Mouse (Mus musculus) left cerebral cortex, postnatal 25 days (tissue): ENCODE results near the gene Irf2bpl. TPM values are rescaled to one million over a fixed set of nuclear protein-coding genes. Genes with fewer than 3 reads are reported as not detected.

ENCODE experiments used
- DNase-seq, 2 experiments: peaks; one replicate each; pipeline ENCODE4 v3.0.0; 2022; ENCODE audit warnings: low spot score in 2 of 2, mixed read lengths in 1 of 2
- intact Hi-C: fragments of 180-260 bp; cut with DNase I; formaldehyde crosslinking; loops from one replicate; pipeline ENCODE4 v1.15.1; 2025
- total RNA-seq, 2 experiments: library from RNA; stranded (reverse); gene quantifications; 2 replicates each; pipeline ENCODE4 v1.2.3; 2021

The Irf2bpl gene
- total RNA-seq, 2 experiments from 2014 or later = 61.9 to 78.7 TPM

GRCm38 (mm10) chr12:86889103-86889644 lies 4.6 kb upstream of the Irf2bpl start:
- intact Hi-C loops = no loop called here
- no peak for DNase-seq

DNA sequence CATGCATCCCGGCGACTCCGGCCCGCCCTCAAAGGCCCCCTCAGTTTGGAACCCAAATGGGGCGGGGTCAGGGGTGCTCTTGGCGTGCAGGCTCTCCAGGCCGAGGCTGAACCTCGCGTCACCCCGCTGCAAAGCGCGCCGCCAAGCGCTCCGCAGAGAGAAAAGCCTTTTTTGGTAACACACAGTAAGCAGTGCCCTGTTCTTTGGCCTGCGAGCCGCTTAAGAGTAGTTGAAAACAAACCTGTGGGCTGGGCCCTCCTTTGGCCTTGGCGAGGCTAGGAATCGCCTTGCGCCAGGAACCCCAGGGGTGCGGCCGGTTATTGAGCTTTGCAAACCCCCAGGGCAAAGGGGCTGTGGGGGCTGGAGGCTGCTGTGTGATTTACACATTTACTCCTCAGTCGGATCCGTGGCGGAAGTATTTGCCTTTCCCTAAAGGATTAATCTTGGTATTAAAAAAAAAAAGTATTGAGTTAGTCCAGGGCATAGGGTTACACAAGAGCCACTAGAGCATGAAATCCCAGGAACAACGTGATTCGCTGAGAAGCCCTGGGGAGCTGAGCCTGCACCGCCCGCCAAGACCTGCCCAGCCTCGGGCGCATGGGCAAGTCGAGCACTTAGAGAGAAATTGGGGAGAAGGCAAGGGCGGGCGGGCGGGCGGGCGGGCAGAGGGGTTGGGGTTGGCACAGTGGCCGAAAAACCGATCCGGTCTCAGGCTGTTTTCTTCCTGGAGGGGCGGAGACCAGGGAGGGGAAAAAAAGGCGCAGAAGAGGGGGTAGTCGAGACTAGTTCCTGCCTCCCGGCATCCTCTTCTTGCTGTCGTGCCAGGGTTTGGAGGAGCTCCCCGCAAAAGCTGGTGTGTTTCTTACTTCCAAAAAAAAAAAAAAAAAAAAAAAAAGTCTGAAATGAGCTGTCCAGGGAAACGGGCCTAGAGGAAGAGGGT lies 3.8 kb upstream of the Irf2bpl start:
- peak; percentile 69 to 92 for DNase-seq
- intact Hi-C loops = no loop called here

DNA sequence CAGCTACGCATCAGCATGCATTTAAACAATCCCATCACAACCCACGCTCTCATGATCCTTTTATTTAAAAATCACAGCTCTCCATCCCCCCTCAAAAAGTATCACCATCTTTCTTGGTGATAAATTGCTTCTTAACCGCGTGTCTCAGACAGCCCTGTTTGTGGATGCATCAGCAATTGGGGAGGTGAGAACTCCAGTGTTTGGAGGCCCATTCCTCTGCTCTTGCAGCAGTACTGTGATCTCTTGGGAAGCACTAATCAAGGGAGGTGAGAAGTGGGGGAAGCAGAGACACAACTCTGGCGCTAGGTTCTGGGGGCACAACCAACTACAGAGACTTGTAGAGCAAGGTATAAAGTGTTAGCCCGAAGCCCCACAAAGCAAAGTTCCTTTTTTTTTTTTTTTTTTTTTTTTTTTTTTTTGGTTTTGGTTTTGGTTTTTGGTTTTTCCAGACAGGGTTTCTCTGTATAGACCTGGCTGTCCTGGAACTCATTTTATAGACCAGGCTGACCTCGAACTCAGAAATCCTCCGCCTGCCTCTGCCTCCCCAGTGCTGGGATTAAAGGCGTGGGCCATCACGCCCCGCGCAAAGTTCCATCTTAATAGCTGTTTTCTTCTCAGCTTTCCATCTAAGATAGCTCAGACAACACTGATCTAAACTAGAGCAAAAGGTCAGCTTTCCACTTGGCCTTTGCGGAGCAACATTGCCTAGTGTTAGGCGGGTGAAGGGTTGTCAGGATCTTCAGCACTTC lies 3.0 kb upstream of the Irf2bpl start:
- intact Hi-C loops = no loop called here
- no peak for DNase-seq

DNA sequence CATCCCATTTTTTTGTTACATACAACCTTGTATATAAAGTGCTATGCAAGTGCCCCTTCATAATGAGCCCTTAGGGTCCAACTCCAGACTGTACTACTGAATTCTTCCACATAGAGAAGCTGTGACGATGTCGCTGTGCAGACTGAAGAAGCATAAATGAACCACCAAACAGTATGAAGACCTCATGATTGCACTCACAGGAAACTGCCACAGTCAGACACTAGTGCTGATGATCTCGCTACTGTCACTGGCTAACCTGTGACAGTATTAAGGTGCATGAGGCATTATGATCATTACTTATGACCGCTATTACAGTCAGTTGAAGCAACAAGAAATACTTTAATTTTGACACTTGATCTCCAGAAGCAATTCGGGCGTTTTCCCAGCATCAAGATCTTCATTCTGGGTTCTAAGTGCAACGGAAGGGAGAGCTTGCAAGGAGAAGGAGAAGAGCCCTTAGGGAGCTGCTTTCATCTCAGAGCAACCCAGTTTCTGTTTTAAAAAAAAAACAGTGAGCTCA lies 1.9 kb upstream of the Irf2bpl start:
- intact Hi-C loops = no loop called here
- DNase-seq = no peak

DNA sequence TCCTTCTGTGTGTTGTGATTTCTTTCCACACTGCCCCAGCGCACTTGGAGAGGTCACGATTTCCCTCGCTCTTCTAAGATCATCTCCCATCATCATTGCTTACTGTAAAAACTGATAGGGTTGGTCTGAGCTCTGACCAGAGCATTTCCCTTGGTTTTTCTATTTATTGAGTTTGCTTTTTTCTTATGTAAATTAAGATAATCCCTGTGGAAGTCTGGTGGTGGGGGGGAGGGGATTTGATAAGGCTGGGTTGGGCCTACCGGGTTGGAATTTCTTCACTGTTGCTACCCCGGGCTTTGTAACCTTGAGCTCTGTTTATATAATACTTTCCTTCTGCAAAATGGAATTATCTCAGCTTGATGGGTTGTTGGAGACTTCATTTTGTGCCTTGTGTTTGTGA lies 1.1 kb upstream of the Irf2bpl start:
- intact Hi-C loops = loop anchor here (2.0 kb wide), 1 partner anchor 61 kb away; no protein-coding TSS in a partner anchor
- DNase-seq = no peak

DNA sequence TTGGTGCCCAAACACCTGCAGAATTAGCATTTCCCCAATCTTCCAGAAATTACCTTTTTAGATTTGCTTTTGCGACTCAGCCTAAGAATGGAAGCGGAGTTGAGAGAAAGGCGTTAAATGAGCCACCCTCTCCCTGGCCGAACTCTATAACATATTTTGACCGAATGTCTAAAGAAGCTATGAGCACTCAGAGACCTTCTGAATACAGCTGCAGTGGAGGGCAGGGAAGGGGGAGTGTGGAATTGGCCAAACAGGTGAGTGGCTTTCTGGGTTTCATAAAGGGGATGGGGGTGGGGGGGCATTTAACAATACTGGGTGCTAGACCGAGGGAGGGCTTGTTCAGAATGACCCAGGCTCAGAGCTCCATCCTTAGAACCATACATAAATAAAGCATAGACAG lies 738 bp upstream of the Irf2bpl start:
- intact Hi-C loops = loop anchor here (2.0 kb wide), 1 partner anchor 61 kb away; no protein-coding TSS in a partner anchor
- DNase-seq = no peak

GRCm38 (mm10) chr12:86883280-86884196 lies 1.1 kb downstream of the Irf2bpl start:
- intact Hi-C loops = loop anchor here (1.0 to 2.0 kb wide), 3 partner anchors 59 to 87 kb away; no protein-coding TSS in a partner anchor
- DNase-seq = peak; percentile 57 to 63

- intact Hi-C loops = no loop called here
- DNase-seq = no peak
Observed at GRCm38 (mm10) chr12:86883019-86883279, 1.6 kb downstream of the Irf2bpl start.

DNA sequence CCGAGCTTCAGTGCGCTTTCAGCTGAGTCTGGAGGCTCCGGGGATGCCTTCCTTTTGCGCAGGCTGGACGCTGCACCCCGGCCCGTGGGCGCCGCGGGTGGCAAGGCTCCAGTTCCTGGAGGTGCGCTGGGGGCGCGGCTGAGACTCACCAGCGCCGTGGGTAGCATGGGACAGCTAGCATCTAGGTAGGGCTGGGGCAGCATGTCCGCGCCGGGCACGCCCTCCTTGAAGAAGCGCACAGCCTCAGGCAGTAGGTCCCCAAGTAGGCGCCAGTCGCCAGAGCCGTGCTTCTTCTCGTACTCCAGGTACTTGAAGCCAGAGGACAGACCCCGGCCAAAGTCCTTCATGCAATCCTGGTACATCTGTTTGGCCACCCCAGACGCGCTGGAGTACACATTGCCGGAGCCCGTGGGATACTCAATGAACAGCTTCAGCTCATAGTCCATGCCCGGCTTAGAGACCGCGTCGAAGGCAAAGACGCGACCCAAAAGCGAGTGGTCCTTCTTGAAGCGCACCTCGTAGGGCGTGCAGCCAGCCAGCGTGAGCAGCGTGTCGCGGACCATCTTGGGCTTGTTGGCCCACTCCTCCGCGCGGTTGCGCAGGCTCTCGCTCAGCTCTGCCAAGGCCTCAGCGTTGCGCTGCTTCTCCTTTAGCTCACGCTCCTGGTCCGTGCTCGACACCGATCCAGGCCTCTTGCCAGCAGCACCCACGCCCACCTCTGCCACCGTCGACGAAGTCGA lies 2.1 kb downstream of the Irf2bpl start:
- DNase-seq = peak; percentile 80 to 85
- intact Hi-C loops = no loop called here

- intact Hi-C loops = no loop called here
- no peak for DNase-seq
Observed at GRCm38 (mm10) chr12:86881809-86882278, 2.8 kb downstream of the Irf2bpl start.

DNA sequence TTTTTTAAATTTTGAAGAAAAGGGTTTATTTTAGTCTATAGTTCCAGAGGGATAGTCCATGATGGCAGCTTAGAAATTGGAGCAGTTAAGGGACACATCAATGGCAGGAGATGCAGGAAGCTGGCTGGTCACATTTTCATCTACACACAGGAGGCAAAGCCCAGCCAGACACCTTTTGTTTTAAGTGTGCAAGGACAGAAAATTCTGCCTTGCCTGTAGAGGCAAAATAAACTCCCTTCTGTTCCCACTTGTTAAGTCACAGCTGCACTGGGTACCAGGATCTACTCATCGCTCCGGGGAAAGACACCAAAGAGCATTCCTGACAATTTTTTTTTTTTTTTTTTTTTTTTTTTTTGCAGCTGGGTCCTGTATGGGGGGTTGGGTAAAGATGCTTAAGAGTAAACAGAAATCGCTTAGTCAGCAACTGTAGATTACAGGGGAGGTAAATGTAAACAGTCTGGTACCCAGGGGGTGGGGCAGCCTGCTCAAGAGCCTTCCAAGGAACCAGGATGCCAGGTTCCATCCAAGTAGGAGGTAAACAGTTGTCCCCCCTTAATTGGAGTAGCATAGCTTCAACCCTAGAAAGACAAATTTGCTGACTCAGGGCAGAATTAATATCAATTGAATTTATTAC lies 4.4 kb downstream of the Irf2bpl start:
- intact Hi-C loops = no loop called here
- no peak for DNase-seq

- intact Hi-C loops = no loop called here
- DNase-seq = peak in 1 of 2 experiments; percentile 30
Observed at GRCm38 (mm10) chr12:86879446-86880085, 5.0 kb downstream of the Irf2bpl start.

DNA sequence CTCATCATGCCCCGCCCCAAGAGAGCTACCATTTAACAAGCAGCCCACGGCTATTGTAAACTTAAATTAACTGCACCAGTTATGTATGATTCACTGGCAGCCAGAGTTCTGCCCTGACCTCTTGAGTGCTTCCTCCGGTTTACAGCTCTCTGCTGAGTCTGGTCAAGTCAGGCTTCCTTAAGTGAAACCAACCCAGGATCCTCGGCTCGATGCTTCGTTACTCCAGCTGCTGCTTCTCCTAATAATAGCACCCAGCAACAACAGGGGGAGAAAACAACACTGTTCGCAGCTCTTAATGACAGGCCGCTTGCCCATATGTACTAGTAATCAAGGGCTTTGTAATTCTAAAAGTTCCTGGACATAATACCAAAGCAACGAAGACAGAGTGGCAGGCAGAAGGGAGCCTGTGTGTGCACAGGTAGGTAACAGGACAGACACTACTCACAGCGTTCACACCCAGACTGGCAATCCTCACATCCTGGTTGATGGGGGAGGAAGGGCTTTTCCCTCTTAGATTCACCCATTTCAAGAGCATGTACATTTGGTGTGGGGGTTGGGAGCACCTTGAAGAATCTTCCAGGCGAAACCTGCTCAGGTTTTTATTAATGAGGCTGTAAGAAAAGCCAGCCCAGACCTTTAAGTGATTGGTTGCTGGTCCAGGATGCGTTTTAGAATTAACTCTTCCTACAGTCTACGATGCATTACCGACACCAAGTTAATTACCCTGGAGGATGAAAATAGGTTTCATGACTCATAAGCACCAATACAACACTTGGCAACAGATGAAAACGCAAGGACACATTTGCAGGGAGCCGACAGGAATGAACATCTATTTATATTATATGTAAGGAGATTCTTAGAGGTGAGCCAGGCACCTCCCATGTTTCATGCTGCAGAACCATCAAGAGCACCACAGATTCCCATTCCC lies 5.9 kb downstream of the Irf2bpl start:
- DNase-seq = peak; percentile 27 to 64
- intact Hi-C loops = no loop called here

GRCm38 (mm10) chr12:86876981-86877380 lies 7.6 kb downstream of the Irf2bpl start:
- intact Hi-C loops = no loop called here
- no peak for DNase-seq

GRCm38 (mm10) chr12:86876116-86876515 lies 8.5 kb downstream of the Irf2bpl start:
- intact Hi-C loops = no loop called here
- no peak for DNase-seq

DNA sequence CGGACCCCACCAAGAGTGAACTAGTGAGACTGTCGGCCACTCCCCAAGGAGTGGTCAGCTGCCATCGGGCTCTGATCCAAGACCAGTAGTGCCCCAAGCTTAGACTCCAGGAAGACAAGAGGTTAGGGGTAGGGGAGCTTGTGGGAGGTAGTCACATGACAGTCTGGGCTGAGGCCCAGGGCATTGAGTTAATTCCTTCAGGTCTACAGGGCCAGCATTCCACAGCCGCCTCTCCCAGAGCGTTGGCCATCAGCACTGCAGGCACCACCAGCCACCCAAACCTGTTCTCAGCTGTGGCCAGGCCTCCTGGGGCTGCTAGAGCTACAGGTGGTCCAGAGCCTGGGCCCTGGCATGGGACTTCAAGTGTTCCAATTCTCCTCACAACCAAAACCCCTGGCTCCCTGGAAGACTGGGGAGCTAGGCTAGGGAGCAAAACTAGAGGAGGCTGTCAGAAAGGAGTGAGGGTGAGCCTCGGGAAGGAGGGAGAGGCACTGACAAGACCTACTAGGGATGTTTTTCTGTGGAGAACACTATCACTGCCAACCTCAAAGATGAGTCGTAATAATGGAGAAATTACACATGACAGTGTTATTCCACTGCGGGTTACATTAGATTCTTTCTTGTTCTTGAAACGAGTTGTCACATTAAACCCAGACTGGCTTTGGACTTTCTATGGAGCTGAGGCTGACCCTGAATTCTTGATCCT lies 12.1 kb downstream of the Irf2bpl start:
- DNase-seq = no peak
- intact Hi-C loops = no loop called here
